Mouse (Mus musculus): ENCODE measurements around the gene Tbx20. TPM values are rescaled to one million over a fixed set of nuclear protein-coding genes. Genes with fewer than 3 reads are reported as not detected.
A peak's percentile ranks its signal among the peaks of the same experiment; 100 is the strongest.

Tbx20 gene
- 2.3 and 4.5 TPM in 2 replicates for polyA plus RNA-seq (2015; fragmentation: Nextera tagmentation; extraction: Ambion mirVana)

GRCm38 (mm10) chr9:24774160-24774969 lies at the start of gene Tbx20:
TSS of gene Tbx20 (minus strand) at chr9:24774303.
- Histone ChIP-seq H3K27ac (ENCODE audit: low read length) (no peak within 1 kb of the TSS), H3K36me3 (ENCODE audit: control insufficient read depth, insufficient read depth, low read length) (no peaks in the 10 kb centered on the region)
- ATAC-seq (ENCODE audit: low read depth): peak; percentile 90

GRCm38 (mm10) chr9:24818511-24818910 lies 44.4 kb upstream of the Tbx20 start:
- Histone ChIP-seq H3K4me3 (ENCODE audit: low read length) (no peak overlapping the region), H3K27me3 (ENCODE audit: control insufficient read depth, insufficient read depth, low read depth, low read length) (no peaks in the 10 kb centered on the region), H3K9ac (ENCODE audit: low read length) (no peak overlapping the region), H3K36me3 (ENCODE audit: control insufficient read depth, insufficient read depth, low read length) (no peaks in the 10 kb centered on the region), H3K4me1 (replicated peaks; ENCODE audit: control insufficient read depth, insufficient read depth, low read length) (no peaks in the 10 kb centered on the region), H3K9me3 (ENCODE audit: control insufficient read depth, low read length) (no peaks in the 10 kb centered on the region), H3K27ac (ENCODE audit: low read length) (no peak overlapping the region), H3K4me2 (ENCODE audit: low read depth, low read length) (no peak overlapping the region)
- no peak for ATAC-seq (ENCODE audit: low read depth)
- 76% methylated on average over 3 of the region's 3 CpGs for WGBS

More at GRCm38 (mm10) chr9:24774160-24774969, at the start of gene Tbx20:
- H3K4me1 ChIP-seq (replicated peaks; ENCODE audit: control insufficient read depth, insufficient read depth, low read length): peaks cover 14% of the 10 kb centered on the region
- peak within 1 kb of the TSS; percentile 50 for H3K4me2 ChIP-seq (ENCODE audit: low read depth, low read length)
- peak within 1 kb of the TSS; percentile 44 for H3K4me3 ChIP-seq (ENCODE audit: low read length)
- H3K27me3 ChIP-seq (ENCODE audit: control insufficient read depth, insufficient read depth, low read depth, low read length): peaks cover 87% of the 10 kb centered on the region
- no peak within 1 kb of the TSS; the same call in 1 of the 2 replicates for H3K9ac ChIP-seq (ENCODE audit: low read length)
- no peaks in the 10 kb centered on the region for H3K9me3 ChIP-seq (ENCODE audit: control insufficient read depth, low read length)
- WGBS: under 1% methylated on average over 39 of the region's 40 CpGs

GRCm38 (mm10) chr9:24812461-24812860 lies 38.4 kb upstream of the Tbx20 start:
- Histone ChIP-seq H3K4me2 (ENCODE audit: low read depth, low read length) (no peak overlapping the region), H3K27ac (ENCODE audit: low read length) (no peak overlapping the region), H3K9ac (ENCODE audit: low read length) (no peak overlapping the region), H3K27me3 (ENCODE audit: control insufficient read depth, insufficient read depth, low read depth, low read length) (no peaks in the 10 kb centered on the region), H3K4me1 (replicated peaks; ENCODE audit: control insufficient read depth, insufficient read depth, low read length) (no peaks in the 10 kb centered on the region), H3K4me3 (ENCODE audit: low read length) (no peak overlapping the region), H3K9me3 (ENCODE audit: control insufficient read depth, low read length) (no peaks in the 10 kb centered on the region), H3K36me3 (ENCODE audit: control insufficient read depth, insufficient read depth, low read length) (no peaks in the 10 kb centered on the region)
- ATAC-seq (ENCODE audit: low read depth): no peak
- WGBS: 78% methylated on average over 6 of the region's 6 CpGs

GRCm38 (mm10) chr9:24792110-24792509 lies 18.0 kb upstream of the Tbx20 start:
- Histone ChIP-seq H3K9ac (ENCODE audit: low read length) (no peak overlapping the region), H3K4me1 (replicated peaks; ENCODE audit: control insufficient read depth, insufficient read depth, low read length) (no peaks in the 10 kb centered on the region), H3K27me3 (ENCODE audit: control insufficient read depth, insufficient read depth, low read depth, low read length) (no peaks in the 10 kb centered on the region), H3K4me2 (ENCODE audit: low read depth, low read length) (no peak overlapping the region), H3K9me3 (ENCODE audit: control insufficient read depth, low read length) (no peaks in the 10 kb centered on the region), H3K36me3 (ENCODE audit: control insufficient read depth, insufficient read depth, low read length) (no peaks in the 10 kb centered on the region), H3K4me3 (ENCODE audit: low read length) (no peak overlapping the region), H3K27ac (ENCODE audit: low read length) (no peak overlapping the region)
- 80% methylated on average over 2 of the region's 2 CpGs for WGBS
- no peak for ATAC-seq (ENCODE audit: low read depth)

GRCm38 (mm10) chr9:24789396-24789795 lies 15.3 kb upstream of the Tbx20 start:
- Histone ChIP-seq H3K27me3 (ENCODE audit: control insufficient read depth, insufficient read depth, low read depth, low read length) (no peaks in the 10 kb centered on the region), H3K4me1 (replicated peaks; ENCODE audit: control insufficient read depth, insufficient read depth, low read length) (no peaks in the 10 kb centered on the region), H3K4me3 (ENCODE audit: low read length) (no peak overlapping the region), H3K9ac (ENCODE audit: low read length) (no peak overlapping the region), H3K9me3 (ENCODE audit: control insufficient read depth, low read length) (no peaks in the 10 kb centered on the region), H3K27ac (ENCODE audit: low read length) (no peak overlapping the region), H3K36me3 (ENCODE audit: control insufficient read depth, insufficient read depth, low read length) (no peaks in the 10 kb centered on the region), H3K4me2 (ENCODE audit: low read depth, low read length) (no peak overlapping the region)
- ATAC-seq (ENCODE audit: low read depth): no peak
- WGBS: 57% methylated on average over 3 of the region's 3 CpGs

- WGBS: 26% methylated on average over 3 of the region's 3 CpGs
- Histone ChIP-seq H3K27ac (ENCODE audit: low read length) (no peak overlapping the region), H3K9me3 (ENCODE audit: control insufficient read depth, low read length) (no peaks in the 10 kb centered on the region), H3K4me2 (ENCODE audit: low read depth, low read length) (no peak overlapping the region), H3K36me3 (ENCODE audit: control insufficient read depth, insufficient read depth, low read length) (no peaks in the 10 kb centered on the region), H3K27me3 (ENCODE audit: control insufficient read depth, insufficient read depth, low read depth, low read length) (peaks cover 55% of the 10 kb centered on the region), H3K9ac (ENCODE audit: low read length) (no peak overlapping the region), H3K4me3 (ENCODE audit: low read length) (no peak overlapping the region), H3K4me1 (replicated peaks; ENCODE audit: control insufficient read depth, insufficient read depth, low read length) (peaks cover 6% of the 10 kb centered on the region; the same call in 1 of the 2 replicates)
- ATAC-seq (ENCODE audit: low read depth): no peak
Observed at GRCm38 (mm10) chr9:24782338-24782737, 8.2 kb upstream of the Tbx20 start.

GRCm38 (mm10) chr9:24780929-24781441 lies 6.9 kb upstream of the Tbx20 start:
- Histone ChIP-seq H3K9ac (ENCODE audit: low read length) (peak overlapping the region; percentile 19; the same call in 1 of the 2 replicates), H3K4me3 (ENCODE audit: low read length) (peak overlapping the region; percentile 44), H3K4me2 (ENCODE audit: low read depth, low read length) (peak overlapping the region; percentile 70), H3K27ac (ENCODE audit: low read length) (no peak overlapping the region), H3K4me1 (replicated peaks; ENCODE audit: control insufficient read depth, insufficient read depth, low read length) (peaks cover 6% of the 10 kb centered on the region; the same call in 1 of the 2 replicates), H3K36me3 (ENCODE audit: control insufficient read depth, insufficient read depth, low read length) (no peaks in the 10 kb centered on the region), H3K27me3 (ENCODE audit: control insufficient read depth, insufficient read depth, low read depth, low read length) (peaks cover 63% of the 10 kb centered on the region), H3K9me3 (ENCODE audit: control insufficient read depth, low read length) (no peaks in the 10 kb centered on the region)
- under 1% methylated on average over 27 of the region's 32 CpGs for WGBS
- peak; percentile 61; the same call in 1 of the 2 replicates for ATAC-seq (ENCODE audit: low read depth)

- peaks cover 67% of the 10 kb centered on the region for H3K27me3 ChIP-seq (ENCODE audit: control insufficient read depth, insufficient read depth, low read depth, low read length)
- ATAC-seq (ENCODE audit: low read depth): peak; percentile 21
- H3K9ac ChIP-seq (ENCODE audit: low read length): no peak overlapping the region
- H3K4me1 ChIP-seq (replicated peaks; ENCODE audit: control insufficient read depth, insufficient read depth, low read length): peaks cover 6% of the 10 kb centered on the region; the same call in 1 of the 2 replicates
- no peaks in the 10 kb centered on the region for H3K9me3 ChIP-seq (ENCODE audit: control insufficient read depth, low read length)
- H3K27ac ChIP-seq (ENCODE audit: low read length): no peak overlapping the region
- H3K4me2 ChIP-seq (ENCODE audit: low read depth, low read length): peak overlapping the region; percentile 70
- 5% methylated on average over 16 of the region's 22 CpGs for WGBS
- no peaks in the 10 kb centered on the region for H3K36me3 ChIP-seq (ENCODE audit: control insufficient read depth, insufficient read depth, low read length)
- peak overlapping the region; percentile 44 for H3K4me3 ChIP-seq (ENCODE audit: low read length)
Observed at GRCm38 (mm10) chr9:24780391-24780928, 6.4 kb upstream of the Tbx20 start.

- Histone ChIP-seq H3K4me1 (replicated peaks; ENCODE audit: control insufficient read depth, insufficient read depth, low read length) (peaks cover 6% of the 10 kb centered on the region; the same call in 1 of the 2 replicates), H3K27me3 (ENCODE audit: control insufficient read depth, insufficient read depth, low read depth, low read length) (peaks cover 72% of the 10 kb centered on the region), H3K36me3 (ENCODE audit: control insufficient read depth, insufficient read depth, low read length) (no peaks in the 10 kb centered on the region), H3K4me2 (ENCODE audit: low read depth, low read length) (no peak overlapping the region), H3K9me3 (ENCODE audit: control insufficient read depth, low read length) (no peaks in the 10 kb centered on the region), H3K4me3 (ENCODE audit: low read length) (no peak overlapping the region), H3K27ac (ENCODE audit: low read length) (no peak overlapping the region), H3K9ac (ENCODE audit: low read length) (no peak overlapping the region)
- WGBS: 12% methylated on average over 3 of the region's 3 CpGs
- no peak for ATAC-seq (ENCODE audit: low read depth)
Observed at GRCm38 (mm10) chr9:24779975-24780374, 5.9 kb upstream of the Tbx20 start.
